Mouse (Mus musculus) CH12.LX (cell line): Measurements from ENCODE around the gene Anks1b.

Source experiments
- CTCF ChIP-seq, 2 experiments: IDR thresholded peaks in 1 of 2; conservative IDR thresholded peaks in 1 of 2; 2 replicates each; pipeline ENCODE4 v1.5.1; 2011 to 2012; ENCODE audit warnings: low read depth in 2 of 2, low read length in 2 of 2, improper control_type of control experiment in 1 of 2, inconsistent platforms in 1 of 2, mild to moderate bottlenecking in 1 of 2, moderate library complexity in 1 of 2
- IRF4 ChIP-seq: IDR thresholded peaks from 2 replicates; pipeline ENCODE4 v1.6.1; 2014; ENCODE audit warnings: low read depth, mild to moderate bottlenecking, inconsistent platforms, low read length, improper control_type of control experiment
- MEF2A ChIP-seq: IDR thresholded peaks from 2 replicates; pipeline ENCODE4 v1.6.1; 2014; ENCODE audit warnings: low read depth, mild to moderate bottlenecking, inconsistent platforms, low read length, improper control_type of control experiment, borderline replicate concordance
- NELFE ChIP-seq: IDR thresholded peaks from 2 replicates; pipeline ENCODE4 v1.6.1; 2011; ENCODE audit warnings: low read depth, low read length, improper control_type of control experiment

DNA sequence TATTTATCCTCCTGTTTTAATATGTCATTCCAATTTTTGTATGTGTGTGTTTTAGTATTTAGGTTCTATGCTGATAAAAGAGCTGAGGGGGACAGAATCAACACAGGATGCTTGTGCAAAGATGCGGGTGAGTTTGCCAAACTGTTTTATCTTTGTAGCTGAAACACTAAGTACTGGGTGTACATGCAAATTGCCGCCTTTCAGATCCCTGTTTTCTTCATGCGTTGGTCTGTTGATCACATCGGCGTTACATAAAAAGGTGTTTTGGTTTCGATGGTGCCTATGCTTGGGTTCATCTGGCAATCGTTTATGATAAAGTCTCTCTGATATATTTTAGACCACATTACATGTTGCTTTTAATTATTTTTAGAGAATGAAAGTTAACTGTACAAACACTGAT lies 1050.2 kb downstream of the Anks1b start:
- TF ChIP-seq NELFE (no peak), MEF2A (no peak), IRF4 (no peak), CTCF (conservative IDR thresholded peaks at IDR 0.05 in 1 of 2, IDR thresholded peaks at IDR 0.05 in 1 of 2; ENCODE audit: low read depth in 2 of 2, low read length in 2 of 2) (no peak)
